Mouse (Mus musculus) liver, embryonic 13.5 days (tissue): ENCODE results near the gene Hoxa5. TPM values are rescaled to one million over a fixed set of nuclear protein-coding genes. Genes with fewer than 3 reads are reported as not detected.

Source experiments
- ATAC-seq: fragments of 200-750 bp; cut with Nextera tagmentation; 2 replicates; pipeline ENCODE4 v1.8.0; 2017; ENCODE audit warnings: low read depth, mild to moderate bottlenecking, moderate number of reproducible peaks, moderate library complexity
- DNase-seq: peaks from one replicate; pipeline ENCODE4 v3.0.0; 2022
- H3K27ac ChIP-seq: fragments of 300-500 bp; sonication (generic); 2 replicates; pipeline ENCODE4 v1.5.1; 2015; ENCODE audit warnings: moderate library complexity, mild to moderate bottlenecking, inconsistent platforms
- H3K27me3 ChIP-seq: fragments of 300-500 bp; sonication (generic); 2 replicates; pipeline ENCODE4 v1.6.1; 2015; ENCODE audit warnings: mild to moderate bottlenecking, inconsistent platforms
- H3K36me3 ChIP-seq: fragments of 300-500 bp; sonication (generic); 2 replicates; pipeline ENCODE4 v1.6.1; 2015; ENCODE audit warnings: mild to moderate bottlenecking, inconsistent platforms
- H3K4me1 ChIP-seq: fragments of 300-500 bp; sonication (generic); replicated peaks from 2 replicates; pipeline ENCODE4 v1.6.1; 2015; ENCODE audit warnings: inconsistent platforms
- H3K4me2 ChIP-seq: fragments of 300-500 bp; sonication (generic); 2 replicates; pipeline ENCODE4 v1.6.1; 2015; ENCODE audit warnings: inconsistent platforms, mild to moderate bottlenecking, moderate library complexity
- H3K4me3 ChIP-seq: fragments of 300-500 bp; sonication (generic); replicated peaks from 2 replicates; pipeline ENCODE4 v1.5.1; 2015; ENCODE audit warnings: mild to moderate bottlenecking, inconsistent platforms
- H3K9ac ChIP-seq: fragments of 300-500 bp; sonication (generic); 2 replicates; pipeline ENCODE4 v1.6.1; 2015; ENCODE audit warnings: mild to moderate bottlenecking, inconsistent platforms
- H3K9me3 ChIP-seq: fragments of 300-500 bp; sonication (generic); replicated peaks from 2 replicates; pipeline ENCODE4 v1.6.1; 2016; ENCODE audit warnings: inconsistent platforms
- WGBS: fragments of 180-500 bp; shearing (Covaris S2); methylation state at CpG from one replicate; pipeline ENCODE4 v1.1.7; 2015; ENCODE audit not compliant: insufficient replicate concordance; 5-methylcytosine and 5-hydroxymethylcytosine counted together
- polyA plus RNA-seq: library from polyadenylated mRNA; unstranded; fragments of >200 nt; fragmentation: Nextera tagmentation; extraction: Ambion mirVana; gene quantifications from 2 replicates; pipeline ENCODE4 v1.2.1, GENCODE M21; 2015

The Hoxa5 gene
- polyA plus RNA-seq, 1 experiment from 2014 or later: 0.83 TPM

DNA sequence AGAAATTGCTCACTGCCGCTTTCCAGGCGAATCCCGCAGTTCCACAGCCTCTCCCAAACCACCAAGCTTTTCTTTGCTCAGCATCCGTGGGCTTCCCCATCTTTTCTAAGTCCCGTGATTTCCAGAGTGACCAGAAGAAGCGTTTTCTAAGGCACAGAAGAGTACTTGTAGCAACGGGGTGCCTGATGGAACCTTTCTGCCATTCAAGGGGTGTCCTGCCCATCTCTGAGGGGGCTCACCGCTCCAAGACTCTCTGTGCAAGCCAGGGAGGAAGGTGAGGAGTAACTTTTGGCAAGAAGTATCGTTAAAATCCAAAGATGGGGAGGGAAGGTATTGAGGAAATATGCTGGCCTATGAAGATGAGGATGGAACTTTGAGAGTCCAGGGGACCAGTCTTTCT lies 26.6 kb downstream of the Hoxa5 start:
- Histone ChIP-seq H3K9ac (peak overlapping the region; percentile 30), H3K4me2 (peak overlapping the region; percentile 35), H3K4me1 (peaks cover 2% of the 10 kb centered on the region; the same call in 1 of the 2 replicates), H3K27ac (no peak overlapping the region), H3K36me3 (no peaks in the 10 kb centered on the region), H3K9me3 (no peaks in the 10 kb centered on the region), H3K4me3 (peak overlapping the region; percentile 43), H3K27me3 (peaks cover 100% of the 10 kb centered on the region)
- ATAC-seq (no peak), DNase-seq (no peak)
- 7% methylated on average over 9 of the region's 9 CpGs for WGBS

DNA sequence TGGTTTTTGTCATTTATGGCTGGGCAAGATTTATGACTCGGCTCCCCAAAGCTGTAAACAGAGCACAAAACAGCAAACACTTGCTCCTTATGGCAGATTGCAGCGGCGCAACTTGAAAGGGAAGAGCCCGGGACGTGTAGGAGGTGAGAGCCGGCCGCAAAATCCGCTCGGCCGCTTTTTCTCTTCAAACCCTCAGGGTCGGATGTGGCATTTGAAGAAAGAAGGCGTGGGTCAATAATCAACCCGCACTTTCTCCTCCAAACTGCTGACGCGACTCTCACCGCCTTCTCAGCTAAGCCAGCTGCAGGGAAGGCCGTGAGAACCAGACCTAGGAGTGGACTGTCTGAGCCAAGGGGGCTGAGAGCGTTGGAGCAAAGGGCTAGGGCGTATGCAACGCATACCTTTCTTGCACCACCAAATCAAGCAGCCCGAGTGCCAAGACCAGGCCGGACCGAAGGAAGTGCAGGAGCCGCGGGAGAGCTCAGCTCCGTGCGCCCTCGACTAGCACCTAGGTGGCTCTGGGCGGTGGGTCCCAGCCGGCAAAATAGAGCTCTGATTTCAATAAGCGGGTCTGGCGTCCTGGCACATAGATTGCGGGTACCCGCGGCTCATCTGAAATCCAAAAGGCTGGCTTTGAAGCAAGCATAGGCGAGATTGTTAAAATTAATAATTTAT lies 27.2 kb downstream of the Hoxa5 start, which contains the start of gene 5730596B20Rik:
TSS of gene 5730596B20Rik (plus strand) at position 438 of the 675 bp plus-strand sequence.
- H3K4me3 ChIP-seq: peak within 1 kb of the TSS; percentile 43
- no peak for ATAC-seq
- peaks cover 8% of the 10 kb centered on the region for H3K4me1 ChIP-seq
- no peak for DNase-seq
- H3K36me3 ChIP-seq: no peaks in the 10 kb centered on the region
- peak within 1 kb of the TSS; percentile 39; the same call in 1 of the 2 replicates for H3K27ac ChIP-seq
- H3K27me3 ChIP-seq: peaks cover 100% of the 10 kb centered on the region
- 2% methylated on average over 36 of the region's 36 CpGs for WGBS
- no peaks in the 10 kb centered on the region for H3K9me3 ChIP-seq
- peak within 1 kb of the TSS; percentile 39 for H3K4me2 ChIP-seq
- H3K9ac ChIP-seq: peak within 1 kb of the TSS; percentile 30

DNA sequence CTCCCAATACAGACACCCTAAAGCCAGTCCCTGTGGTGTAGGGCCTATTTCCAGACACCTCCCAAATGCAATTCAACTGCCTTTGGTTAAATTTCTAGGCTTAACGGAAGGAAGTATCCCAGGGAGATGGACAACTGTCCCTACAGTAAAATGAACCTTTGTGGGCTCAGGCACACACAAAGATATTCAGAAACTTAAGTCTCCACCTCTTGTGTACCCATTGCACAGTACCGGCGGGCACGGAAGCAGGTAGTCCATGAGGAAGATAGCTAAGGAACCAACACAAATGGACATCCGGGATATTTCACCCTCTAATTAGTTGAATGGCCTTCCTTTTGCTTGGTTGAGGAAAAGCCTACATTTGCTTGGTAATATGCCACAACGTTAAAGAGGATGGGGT lies 28.0 kb downstream of the Hoxa5 start:
- Histone ChIP-seq H3K4me3 (peak overlapping the region; percentile 43), H3K4me1 (peaks cover 8% of the 10 kb centered on the region), H3K9me3 (no peaks in the 10 kb centered on the region), H3K36me3 (no peaks in the 10 kb centered on the region), H3K9ac (0 out of 2 replicates have a peak overlapping the region, but pooled peaks have one; percentile 30), H3K27me3 (peaks cover 100% of the 10 kb centered on the region), H3K27ac (peak overlapping the region; percentile 39; the same call in 1 of the 2 replicates), H3K4me2 (peak overlapping the region; percentile 39)
- WGBS: 3% methylated on average over 6 of the region's 6 CpGs
- ATAC-seq (no peak), DNase-seq (no peak)

DNA sequence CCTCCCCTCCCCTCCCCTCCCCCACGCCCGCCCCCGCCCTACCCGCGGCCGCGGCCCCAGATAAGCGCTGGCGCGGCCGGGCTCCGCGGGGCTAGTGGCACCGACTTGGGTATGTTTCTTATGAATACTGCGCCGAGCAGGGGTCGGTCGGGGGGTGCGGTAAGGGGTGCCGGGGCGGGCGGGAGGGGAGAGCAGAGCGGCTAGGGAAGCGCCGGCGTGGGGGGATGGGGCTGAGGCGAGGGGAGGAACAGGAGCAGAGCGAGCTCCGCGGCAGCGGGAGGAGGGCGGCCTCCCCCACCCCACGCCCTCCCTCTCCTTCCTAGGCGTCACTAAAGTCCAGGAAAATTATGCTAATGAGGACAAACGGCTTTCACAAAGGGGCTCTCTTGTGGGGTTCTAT lies 28.5 kb downstream of the Hoxa5 start:
- H3K27ac ChIP-seq: peak overlapping the region; percentile 66; the same call in 1 of the 2 replicates

DNA sequence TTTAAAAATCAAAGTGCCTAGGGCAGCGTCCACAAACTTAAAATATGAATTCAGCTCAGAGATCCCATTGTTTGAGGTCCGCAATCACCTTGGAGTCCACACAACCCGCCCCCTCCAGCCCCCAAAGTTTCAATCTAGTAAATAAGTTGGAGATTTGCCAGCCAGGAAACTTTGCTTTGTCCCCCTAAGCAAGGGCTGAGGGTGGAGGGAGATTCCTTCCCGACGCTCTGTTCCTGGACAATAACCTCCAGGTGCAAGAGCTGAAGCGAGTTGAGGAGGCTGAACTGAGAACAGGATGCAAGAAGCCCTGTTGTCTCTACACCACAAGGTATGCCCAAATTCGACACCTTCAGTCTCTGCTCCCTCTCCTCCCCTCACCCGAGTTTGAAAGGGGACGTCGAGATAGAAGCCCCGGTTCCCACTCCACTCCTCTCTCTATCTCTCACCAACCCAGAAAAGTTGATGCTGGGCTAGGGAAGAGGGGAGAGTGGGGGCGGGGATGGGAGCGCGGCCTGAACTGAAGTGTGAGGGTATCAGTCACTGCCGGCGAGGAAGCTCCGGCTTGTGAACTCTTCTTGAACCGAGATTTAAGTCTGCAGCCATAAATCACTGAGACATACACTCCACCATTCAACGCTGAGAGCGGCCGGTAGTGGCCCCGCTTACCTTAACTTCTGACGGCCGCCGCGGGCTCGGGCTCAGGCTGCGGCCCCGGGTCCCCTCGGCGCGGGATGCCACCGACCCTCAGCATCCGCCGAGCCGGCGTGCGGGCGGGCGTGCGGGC lies 29.2 kb downstream of the Hoxa5 start:
- Histone ChIP-seq H3K36me3 (no peaks in the 10 kb centered on the region), H3K9ac (peak overlapping the region; percentile 50), H3K4me3 (peak overlapping the region; percentile 43), H3K4me2 (peak overlapping the region; percentile 39; the same call in 1 of the 2 replicates), H3K4me1 (peaks cover 11% of the 10 kb centered on the region), H3K9me3 (no peaks in the 10 kb centered on the region), H3K27ac (peak overlapping the region; percentile 66), H3K27me3 (peaks cover 100% of the 10 kb centered on the region)
- ATAC-seq (no peak), DNase-seq (no peak)
- WGBS: 3% methylated on average over 41 of the region's 41 CpGs

More for the DNA sequence above, 28.5 kb downstream of the Hoxa5 start:
- peaks cover 8% of the 10 kb centered on the region for H3K4me1 ChIP-seq
- H3K27me3 ChIP-seq: peaks cover 100% of the 10 kb centered on the region
- no peaks in the 10 kb centered on the region for H3K9me3 ChIP-seq
- peak overlapping the region; percentile 50 for H3K9ac ChIP-seq
- H3K4me3 ChIP-seq: peak overlapping the region; percentile 43
- DNase-seq (no peak), ATAC-seq (no peak)
- under 1% methylated on average over 17 of the region's 35 CpGs for WGBS
- peak overlapping the region; percentile 39 for H3K4me2 ChIP-seq
- no peaks in the 10 kb centered on the region for H3K36me3 ChIP-seq

DNA sequence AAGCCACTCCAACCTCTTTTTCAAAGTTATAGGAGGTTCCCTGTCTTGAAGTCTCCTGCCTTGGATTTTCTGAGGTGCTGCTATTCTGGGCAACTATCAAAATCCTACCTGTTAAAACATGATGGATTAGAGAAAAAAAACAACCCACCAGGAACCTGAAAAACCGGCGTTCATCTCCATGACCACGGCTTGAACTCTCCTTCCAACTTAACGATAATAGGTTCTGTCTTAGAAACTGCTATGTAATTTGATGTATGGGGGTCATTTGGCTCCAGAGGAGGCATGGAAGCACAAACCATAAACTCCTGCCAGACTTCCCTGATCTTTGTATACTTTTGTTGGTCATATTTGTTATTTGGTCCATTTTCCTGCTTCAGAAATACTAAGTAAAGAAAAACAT lies 30.7 kb downstream of the Hoxa5 start:
- Histone ChIP-seq H3K4me1 (peaks cover 11% of the 10 kb centered on the region), H3K27me3 (peaks cover 100% of the 10 kb centered on the region), H3K27ac (no peak overlapping the region), H3K9ac (no peak overlapping the region), H3K36me3 (no peaks in the 10 kb centered on the region), H3K9me3 (no peaks in the 10 kb centered on the region), H3K4me3 (no peak overlapping the region), H3K4me2 (no peak overlapping the region)
- WGBS: 7% methylated on average over 4 of the region's 4 CpGs
- DNase-seq: no peak
- no peak for ATAC-seq

DNA sequence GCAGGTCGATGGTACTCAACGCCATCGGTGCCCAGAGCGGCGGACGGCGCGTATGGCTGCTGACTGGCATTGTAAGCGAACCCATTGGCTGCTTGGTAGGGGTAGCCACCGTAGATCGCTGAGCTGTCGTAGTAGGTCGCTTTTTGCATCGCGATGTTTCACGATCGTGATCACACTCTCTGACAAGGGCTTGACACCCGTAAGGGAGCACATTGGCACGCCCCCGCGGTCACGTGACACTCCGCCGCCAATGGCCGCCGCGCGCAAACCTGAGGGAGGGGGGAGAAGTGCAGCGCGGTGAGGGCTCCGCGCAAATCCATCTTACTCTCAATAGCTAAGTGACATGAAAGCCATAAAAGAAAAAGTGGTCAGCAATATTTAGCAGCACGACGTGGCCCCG lies 31.9 kb downstream of the Hoxa5 start:
- H3K27me3 ChIP-seq: peaks cover 100% of the 10 kb centered on the region
- no peak overlapping the region for H3K9ac ChIP-seq
- 0 out of 2 replicates have a peak overlapping the region, but pooled peaks have one; percentile 47 for H3K27ac ChIP-seq
- no peaks in the 10 kb centered on the region for H3K36me3 ChIP-seq
- peak overlapping the region; percentile 44 for H3K4me2 ChIP-seq
- WGBS: 3% methylated on average over 34 of the region's 35 CpGs
- DNase-seq: peak; percentile 28
- H3K9me3 ChIP-seq: no peaks in the 10 kb centered on the region
- H3K4me1 ChIP-seq: peaks cover 11% of the 10 kb centered on the region
- H3K4me3 ChIP-seq: peak overlapping the region; percentile 26
- no peak for ATAC-seq

DNA sequence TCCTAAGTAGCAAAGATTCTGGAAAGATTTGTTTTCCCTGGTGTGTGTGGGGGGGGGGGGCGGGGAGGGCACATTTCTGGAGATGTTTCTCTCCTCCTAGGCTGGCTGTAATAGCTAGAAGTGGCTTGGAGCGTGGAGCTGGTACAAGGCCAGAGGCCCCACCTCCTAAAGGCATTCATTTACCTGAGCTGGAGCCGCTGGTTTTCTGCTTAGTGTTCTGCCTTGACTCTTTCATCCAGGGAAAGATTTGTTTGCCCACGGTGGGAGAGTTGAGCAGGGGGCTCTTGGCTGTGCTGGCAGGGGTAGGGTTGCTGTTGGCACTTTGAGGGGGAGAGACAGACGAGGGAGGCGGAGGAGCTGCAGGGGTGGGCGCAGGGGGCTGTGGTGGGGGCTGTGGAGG lies 32.4 kb downstream of the Hoxa5 start:
- Histone ChIP-seq H3K27ac (no peak overlapping the region), H3K36me3 (no peaks in the 10 kb centered on the region), H3K4me3 (no peak overlapping the region), H3K27me3 (peaks cover 100% of the 10 kb centered on the region), H3K9me3 (no peaks in the 10 kb centered on the region), H3K4me1 (peaks cover 11% of the 10 kb centered on the region), H3K4me2 (peak overlapping the region; percentile 44; the same call in 1 of the 2 replicates), H3K9ac (no peak overlapping the region)
- DNase-seq (no peak), ATAC-seq (no peak)
- WGBS: 30% methylated on average over 7 of the region's 7 CpGs

DNA sequence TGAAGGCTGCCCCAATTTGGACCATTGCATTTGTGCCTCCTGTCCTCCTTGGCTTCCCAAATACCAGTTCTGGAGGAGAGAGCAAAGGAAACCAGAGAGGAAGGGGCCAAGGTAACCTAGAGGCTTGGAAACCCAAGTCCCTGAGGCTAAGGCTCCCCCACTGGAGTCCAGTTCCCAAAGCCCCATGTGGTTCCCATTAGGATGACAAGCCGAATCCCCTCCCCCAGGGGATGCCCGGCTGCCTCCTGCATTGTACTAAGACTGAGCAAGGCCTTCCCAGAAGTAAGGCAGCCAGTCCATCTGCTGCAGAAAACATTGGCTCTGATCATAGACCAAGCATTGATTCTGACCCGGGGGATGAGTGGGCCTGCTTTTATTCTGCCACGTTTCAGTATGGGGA lies 33.1 kb downstream of the Hoxa5 start:
- Histone ChIP-seq H3K27me3 (peaks cover 100% of the 10 kb centered on the region), H3K27ac (peak overlapping the region; percentile 32; the same call in 1 of the 2 replicates), H3K4me3 (no peak overlapping the region), H3K4me2 (no peak overlapping the region), H3K36me3 (no peaks in the 10 kb centered on the region), H3K4me1 (peaks cover 11% of the 10 kb centered on the region), H3K9ac (no peak overlapping the region), H3K9me3 (no peaks in the 10 kb centered on the region)
- ATAC-seq (no peak), DNase-seq (no peak)
- 17% methylated on average over 4 of the region's 4 CpGs for WGBS

DNA sequence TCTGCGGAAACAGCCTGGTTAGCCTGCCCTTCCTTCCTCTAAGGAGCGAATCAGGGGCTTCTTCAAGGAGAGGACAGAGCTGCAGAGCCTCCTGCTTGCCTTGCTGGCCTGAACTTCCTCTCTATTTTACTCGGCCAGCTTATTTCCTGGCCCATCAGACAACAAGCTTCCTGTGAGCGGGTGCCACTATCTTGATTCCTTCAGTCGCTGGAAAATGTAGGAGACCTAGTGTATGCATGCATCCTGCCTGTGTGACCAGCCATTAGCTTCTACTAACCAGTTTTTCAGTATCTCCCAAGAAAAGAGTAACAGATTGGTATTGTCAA lies 33.5 kb downstream of the Hoxa5 start:
- Histone ChIP-seq H3K36me3 (no peaks in the 10 kb centered on the region), H3K4me3 (no peak overlapping the region), H3K9me3 (no peaks in the 10 kb centered on the region), H3K4me2 (peak overlapping the region; percentile 17; the same call in 1 of the 2 replicates), H3K27me3 (peaks cover 100% of the 10 kb centered on the region), H3K27ac (peak overlapping the region; percentile 66), H3K9ac (no peak overlapping the region), H3K4me1 (peaks cover 11% of the 10 kb centered on the region)
- whole genome bisulfite sequencing: 4% methylated on average over 5 of the region's 5 CpGs
- no peak for DNase-seq
- no peak for ATAC-seq

DNA sequence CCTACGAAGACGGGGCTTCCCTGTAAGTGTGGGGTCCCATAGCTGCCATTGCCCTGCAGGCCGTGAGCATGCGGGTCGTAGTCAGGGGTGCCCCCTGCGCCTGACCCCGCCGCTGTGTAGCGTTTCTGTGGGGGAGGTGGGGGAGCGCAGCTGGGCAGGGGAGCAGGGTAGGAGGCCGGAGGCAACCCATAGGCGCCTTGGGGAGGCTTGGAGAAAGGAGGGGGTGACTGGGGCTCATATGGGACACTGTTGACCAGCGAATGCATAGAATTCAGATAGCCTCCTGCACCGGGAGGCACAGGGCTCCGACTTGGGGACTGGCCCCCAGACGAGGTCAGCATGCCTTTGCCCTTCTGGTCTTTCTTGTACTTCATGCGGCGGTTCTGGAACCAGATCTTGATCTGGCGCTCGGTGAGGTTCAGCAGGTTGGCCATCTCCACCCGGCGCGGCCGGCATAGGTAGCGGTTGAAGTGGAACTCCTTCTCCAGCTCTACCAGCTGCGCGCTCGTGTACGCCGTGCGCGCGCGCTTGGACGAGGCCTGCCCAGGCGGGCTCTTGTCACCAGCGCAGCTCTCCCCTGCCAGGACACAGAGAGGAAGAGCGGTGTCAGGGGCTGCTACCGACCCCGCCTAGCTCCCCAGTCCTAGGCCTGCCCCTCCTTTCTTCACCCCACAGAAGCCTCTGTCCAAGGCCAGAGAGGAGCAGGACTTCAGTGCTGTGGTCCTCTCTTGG lies 34.1 kb downstream of the Hoxa5 start:
- Histone ChIP-seq H3K27ac (peak overlapping the region; percentile 66), H3K9ac (no peak overlapping the region), H3K27me3 (peaks cover 100% of the 10 kb centered on the region), H3K36me3 (no peaks in the 10 kb centered on the region), H3K4me3 (no peak overlapping the region; the same call in 1 of the 2 replicates), H3K4me1 (peaks cover 11% of the 10 kb centered on the region), H3K4me2 (peak overlapping the region; percentile 17; the same call in 1 of the 2 replicates), H3K9me3 (no peaks in the 10 kb centered on the region)
- 5% methylated on average over 40 of the region's 40 CpGs for WGBS
- DNase-seq (no peak), ATAC-seq (peak; percentile 57; the same call in 1 of the 2 replicates)
